Mouse (Mus musculus) spleen, postnatal 0 days (tissue): Measurements from ENCODE around the gene Akap13. TPM values are rescaled to one million over a fixed set of nuclear protein-coding genes. Genes with fewer than 3 reads are reported as not detected.

Experiments used
- polyA plus RNA-seq: library from polyadenylated mRNA; unstranded; fragments of >200 nt; fragmentation: Nextera tagmentation; extraction: Ambion mirVana; gene quantifications from 2 replicates; pipeline ENCODE4 v1.2.1, GENCODE M21; 2015

The Akap13 gene
- polyA plus RNA-seq, result 55.0 and 65.2 TPM in 2 replicates

DNA sequence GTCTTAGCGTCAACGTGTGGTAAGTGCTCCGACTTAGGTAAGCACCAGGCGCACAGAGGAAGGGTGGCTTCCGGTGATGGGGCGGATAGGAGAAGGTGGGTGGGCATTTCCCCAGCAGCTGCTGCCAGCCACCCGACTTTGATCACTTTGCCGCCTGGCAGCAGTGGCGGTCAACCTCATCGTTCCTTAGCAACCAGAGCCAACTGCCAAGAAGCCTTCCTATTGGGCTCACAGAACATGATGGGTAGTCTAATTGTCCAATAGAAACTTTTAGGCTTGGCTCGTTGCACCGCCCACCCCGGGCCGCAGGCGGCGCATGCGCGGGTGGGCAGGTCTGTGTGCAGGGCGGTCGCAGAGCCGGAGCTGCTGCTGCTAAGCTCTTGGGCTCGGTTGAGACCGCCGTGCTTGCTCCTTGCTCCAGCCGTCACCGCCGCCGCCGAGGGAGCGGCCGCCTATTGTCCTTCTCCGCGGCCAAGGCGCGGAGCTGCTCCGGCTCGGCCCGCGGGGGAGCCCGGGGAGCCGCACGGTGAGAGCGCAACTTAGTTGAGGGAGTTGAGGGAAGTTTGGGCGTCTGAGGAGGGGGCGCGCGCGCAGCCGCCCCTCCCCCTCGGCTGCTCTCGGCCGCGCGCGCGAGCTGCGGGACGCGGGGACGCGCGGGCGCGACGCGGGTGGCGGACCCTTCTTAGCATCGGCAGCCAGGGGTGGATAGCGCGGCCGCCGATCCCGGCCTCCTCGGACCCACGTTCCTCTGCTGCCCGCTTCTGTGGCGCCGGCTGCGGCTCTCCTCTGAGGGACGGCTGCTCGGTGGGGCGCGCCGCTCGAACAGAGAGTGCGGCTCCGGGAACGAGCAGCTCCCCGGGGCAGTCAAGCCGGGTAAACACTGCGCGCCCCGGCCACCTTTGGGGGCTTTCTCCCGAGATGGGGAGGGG is at the start of gene Akap13:
Gene Akap13 (plus strand): TSS at position 312 of the 929 bp plus-strand sequence.

Other genes starting within 250 kb of the Akap13 start
- 0.16 and 0.21 TPM in 2 replicates for gene Sv2b, start 146.3 kb upstream of the Akap13 start, polyA plus RNA-seq